Mouse (Mus musculus) CH12.LX (cell line): ENCODE data around the gene Tmem132d. TPM values are rescaled to one million over a fixed set of nuclear protein-coding genes. Genes with fewer than 3 reads are reported as not detected.

Source experiments
- DNase-seq: peaks from one replicate; pipeline ENCODE4 v3.0.0-alpha.2; 2013; ENCODE audit errors: extremely low read depth
- H3K27ac ChIP-seq: 2 replicates; pipeline ENCODE4 v1.5.1; 2012; ENCODE audit warnings: low read depth, mild to moderate bottlenecking, control low read depth, moderate library complexity; ENCODE audit not compliant: insufficient read depth
- H3K27me3 ChIP-seq: replicated peaks from 2 replicates; pipeline ENCODE3; 2012; ENCODE audit warnings: inconsistent platforms
- H3K36me3 ChIP-seq, 2 experiments: replicated peaks in 1 of 2; 2 replicates each; pipeline versions ENCODE3 to v1.6.1; 2012; ENCODE audit warnings: inconsistent platforms in 1 of 2, low read length in 1 of 2, mild to moderate bottlenecking in 1 of 2, mixed read lengths in 1 of 2, moderate library complexity in 1 of 2; ENCODE audit not compliant: control insufficient read depth in 1 of 2, insufficient read depth in 1 of 2
- H3K4me1 ChIP-seq, 2 experiments: 2 replicates each; pipeline ENCODE4 v1.6.1; 2012; ENCODE audit warnings: inconsistent platforms in 1 of 2, moderate library complexity in 1 of 2; ENCODE audit not compliant: insufficient read depth in 2 of 2, control insufficient read depth in 1 of 2
- H3K4me2 ChIP-seq: 2 replicates; pipeline ENCODE4 v1.6.1; 2012; ENCODE audit warnings: low read depth, mild to moderate bottlenecking, control low read depth; ENCODE audit not compliant: poor library complexity, insufficient read depth, severe bottlenecking
- H3K4me3 ChIP-seq, 3 experiments: fragments of 150-350 bp in 1 of 3; sonication (generic) in 1 of 3; replicated peaks in 1 of 3; 2 replicates each; pipeline versions ENCODE3 to v1.5.1; 2011 to 2012; ENCODE audit warnings: low read depth in 2 of 3, low read length in 2 of 3, mild to moderate bottlenecking in 2 of 3, moderate library complexity in 2 of 3, control low read depth in 1 of 3, improper control_type of control experiment in 1 of 3, inconsistent platforms in 1 of 3, mixed read lengths in 1 of 3; ENCODE audit not compliant: poor library complexity in 1 of 3
- H3K79me2 ChIP-seq: replicated peaks from 2 replicates; pipeline ENCODE4 v1.6.1; 2012; ENCODE audit warnings: mild to moderate bottlenecking, moderate library complexity; ENCODE audit not compliant: control insufficient read depth, poor library complexity, insufficient read depth, severe bottlenecking; ENCODE audit errors: extremely low read depth
- H3K9ac ChIP-seq: 2 replicates; pipeline ENCODE4 v1.6.1; 2012; ENCODE audit warnings: low read depth, mild to moderate bottlenecking, control low read depth, moderate library complexity; ENCODE audit not compliant: insufficient read depth
- H3K9me3 ChIP-seq: replicated peaks from 2 replicates; pipeline ENCODE3; 2012; ENCODE audit warnings: low read length, inconsistent platforms, mixed read lengths
- GABPA ChIP-seq: IDR thresholded peaks from 2 replicates; pipeline ENCODE4 v1.6.1; 2012; ENCODE audit warnings: low read depth, low read length, improper control_type of control experiment, inconsistent platforms; ENCODE audit not compliant: insufficient replicate concordance
- PAX5 ChIP-seq: IDR thresholded peaks from 2 replicates; pipeline ENCODE4 v1.6.1; 2012; ENCODE audit warnings: low read length, inconsistent platforms, mixed read lengths
- POLR2AphosphoS2 ChIP-seq: IDR thresholded peaks from 2 replicates; pipeline ENCODE4 v1.6.1; 2011; ENCODE audit warnings: low read depth, low read length, improper control_type of control experiment
- RCOR1 ChIP-seq: conservative IDR thresholded peaks from 2 replicates; pipeline ENCODE4 v1.6.1; 2012; ENCODE audit warnings: low read depth, mild to moderate bottlenecking, inconsistent platforms, low read length, improper control_type of control experiment
- ZC3H11A ChIP-seq: IDR thresholded peaks from 2 replicates; pipeline ENCODE4 v1.6.1; 2012; ENCODE audit warnings: low read depth, mild to moderate bottlenecking, inconsistent platforms, low read length, improper control_type of control experiment
- ZNF384 ChIP-seq: IDR thresholded peaks from 2 replicates; pipeline ENCODE4 v1.6.1; 2012; ENCODE audit warnings: low read depth, low read length, improper control_type of control experiment, inconsistent platforms
- dilution Hi-C: fragments of 300-500 bp; cut with MboI; formaldehyde crosslinking; loops from 2 replicates; pipeline ENCODE4 v1.14.3; 2020; ENCODE audit warnings: low sequenced_read_pairs; ENCODE audit not compliant: extremely low pct_unique_long_range_greater_than_20kb, extremely low pct_ligation_motif_present
- in situ Hi-C: fragments of 300-500 bp; cut with MboI; formaldehyde crosslinking; loops from 3 replicates; pipeline ENCODE4 v1.14.3; 2019; ENCODE audit warnings: low sequenced_read_pairs, low pct_ligation_motif_present, low pct_unique_long_range_greater_than_20kb, mixed read lengths
- polyA plus RNA-seq: library from polyadenylated mRNA; unstranded; fragments of >175 nt; gene quantifications from 2 replicates; pipeline ENCODE4 v1.2.1, GENCODE M21; 2012; ENCODE audit warnings: low read depth; ENCODE audit not compliant: insufficient read length
- total RNA-seq, 2 experiments: library from RNA; depleted of rRNA; stranded (reverse); fragments of 300-350 nt in 1 of 2; fragments of >200 nt in 1 of 2; gene quantifications; 2 replicates each; pipeline ENCODE4 v1.2.3; 2012 to 2014

The Tmem132d gene
- total and polyA plus RNA-seq, 3 experiments = not detected

- Histone ChIP-seq H3K79me2 (no peaks in the 10 kb centered on the region), H3K9ac (no peak overlapping the region), H3K4me2 (no peak overlapping the region), H3K4me1 (no peaks in the 10 kb centered on the region)
- in situ Hi-C loops = no loop called here
- dilution Hi-C loops = no loop called here
- TF ChIP-seq PAX5 = no peak
- no peak for TF ChIP-seq RCOR1
- no peak for TF ChIP-seq POLR2AphosphoS2
- no peak for TF ChIP-seq ZNF384
- TF ChIP-seq, all 38 proteins: peak for 0
- Histone ChIP-seq H3K27me3 (no peaks in the 10 kb centered on the region), H3K27ac (no peak overlapping the region), H3K36me3 (no peaks in the 10 kb centered on the region), H3K4me3 (no peak overlapping the region), H3K9me3 (peaks cover 85% of the 10 kb centered on the region)
- DNase-seq = no peak
Measured at GRCm38 (mm10) chr5:128267366-128267765, 165.5 kb downstream of the Tmem132d start.

GRCm38 (mm10) chr5:128244219-128244618 is 188.7 kb downstream of the Tmem132d start:
- dilution Hi-C loops (no loop called here), in situ Hi-C loops (no loop called here)
- no peaks in the 10 kb centered on the region for H3K79me2 ChIP-seq
- H3K9ac ChIP-seq = no peak overlapping the region
- no peak overlapping the region for H3K4me3 ChIP-seq
- no peaks in the 10 kb centered on the region for H3K36me3 ChIP-seq
- no peaks in the 10 kb centered on the region for H3K4me1 ChIP-seq
- TF ChIP-seq PAX5 (no peak), RCOR1 (no peak)
- DNase-seq = no peak
- H3K4me2 ChIP-seq = no peak overlapping the region
- no peaks in the 10 kb centered on the region for H3K27me3 ChIP-seq
- H3K9me3 ChIP-seq = peaks cover 85% of the 10 kb centered on the region
- H3K27ac ChIP-seq = no peak overlapping the region

DNA sequence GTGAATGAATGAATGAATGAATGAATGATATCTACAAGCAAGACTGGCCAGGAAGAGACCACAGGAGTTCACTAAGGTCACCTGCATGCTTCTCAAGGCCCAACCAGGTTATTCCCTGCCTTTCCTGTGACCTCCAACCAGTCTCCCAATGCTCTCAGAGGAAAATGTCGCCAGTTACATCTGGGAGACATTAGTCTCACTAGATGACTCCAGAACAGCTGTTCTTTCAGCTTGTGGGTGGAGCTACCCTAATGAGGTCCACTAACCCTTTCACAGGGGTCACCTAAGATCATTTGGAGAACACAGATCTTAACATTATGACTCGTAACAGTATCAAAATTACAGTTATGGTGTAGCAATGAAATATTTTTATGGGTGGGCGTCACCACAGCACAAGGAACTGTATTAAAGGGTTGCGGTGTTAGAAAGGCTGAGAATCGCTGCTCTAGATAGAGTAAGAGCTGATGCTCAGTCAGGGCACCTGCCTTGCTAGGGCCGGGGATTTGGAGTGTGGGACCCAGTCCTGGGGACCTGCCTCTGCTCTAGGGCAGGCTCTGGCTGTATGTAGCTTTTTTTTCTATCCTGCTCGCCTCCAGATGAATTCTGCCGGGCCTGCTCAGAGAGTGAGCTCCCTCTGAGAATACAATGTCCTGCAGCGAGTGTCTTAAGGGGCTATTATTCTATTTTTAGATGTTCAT is 196.1 kb downstream of the Tmem132d start:
- H3K27me3 ChIP-seq = no peaks in the 10 kb centered on the region
- H3K4me3 ChIP-seq = no peak overlapping the region
- dilution Hi-C loops = no loop called here
- no peak overlapping the region for H3K27ac ChIP-seq
- no peaks in the 10 kb centered on the region for H3K36me3 ChIP-seq
- H3K9me3 ChIP-seq = peaks cover 79% of the 10 kb centered on the region
- no peaks in the 10 kb centered on the region for H3K79me2 ChIP-seq
- no peak overlapping the region for H3K4me2 ChIP-seq
- in situ Hi-C loops = no loop called here
- no peak overlapping the region for H3K9ac ChIP-seq
- H3K4me1 ChIP-seq = no peaks in the 10 kb centered on the region
- TF ChIP-seq ZC3H11A (no peak), GABPA (no peak)
- TF ChIP-seq, all 38 proteins: peak for 0
- no peak for DNase-seq
